23 mouse cellular contexts compared by ENCODE assay signal in the genomic region with DNA sequence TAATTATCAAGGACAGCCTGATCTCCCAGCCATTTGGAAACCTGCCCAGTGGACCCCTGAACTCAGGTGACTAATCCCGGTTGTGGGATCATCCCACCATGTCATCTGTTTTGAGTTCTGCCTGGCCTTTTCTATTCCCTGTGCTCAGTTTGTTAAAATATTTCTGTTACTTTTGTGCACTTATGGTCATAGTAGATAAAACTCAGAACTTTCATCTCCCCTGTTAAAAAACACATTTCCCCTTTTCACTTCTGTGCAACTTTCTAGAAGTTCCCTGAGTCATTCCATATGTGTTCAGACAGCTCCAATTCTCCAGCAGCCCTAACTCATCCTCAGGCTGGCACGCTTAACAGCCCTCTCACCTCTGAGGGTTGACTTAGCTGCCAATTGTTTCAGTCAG.
DNase-seq lines count a peak whose midpoint lies in the region; ATAC-seq and TF ChIP-seq lines count a peak whose summit lies in the region.
"Had no signal": no experiment of that assay in that cellular context is flagged by ENCODE, and none has a peak within 500 bp of the region (broad histone marks: within the 10 kb centered on the region; RNA-seq: fewer than 3 reads in every experiment).

No protein-coding gene starts in this region.

- H3K9me3 ChIP-seq in lung, embryonic 14.5 days (ENCODE audit: low read depth, low read length): no peaks in the 10 kb centered on the region
- H3K9me3 ChIP-seq in hindbrain, postnatal 0 days (ENCODE audit: low read length): no peaks in the 10 kb centered on the region
- H3K9me3 ChIP-seq: embryonic facial prominence, embryonic 10.5 days; embryonic facial prominence, embryonic 12.5 days; forebrain, embryonic 13.5 days; forebrain, embryonic 15.5 days; G1E had no signal

- no peak overlapping the region for H3K27ac ChIP-seq in lung, embryonic 14.5 days (ENCODE audit: low read depth)
- no peak overlapping the region for H3K27ac ChIP-seq in hindbrain, postnatal 0 days
- H3K27ac ChIP-seq: embryonic facial prominence, embryonic 10.5 days; embryonic facial prominence, embryonic 12.5 days; forebrain, embryonic 13.5 days; forebrain, embryonic 15.5 days had no signal

- H3K4me1 ChIP-seq in lung, embryonic 14.5 days (ENCODE audit: insufficient read depth): no peaks in the 10 kb centered on the region
- H3K4me1 ChIP-seq in hindbrain, postnatal 0 days (ENCODE audit: insufficient read depth, low read length): no peaks in the 10 kb centered on the region
- H3K4me1 ChIP-seq: embryonic facial prominence, embryonic 10.5 days; embryonic facial prominence, embryonic 12.5 days; forebrain, embryonic 13.5 days; forebrain, embryonic 15.5 days had no signal

- TF ChIP-seq CTCF in lung, embryonic 14.5 days (IDR thresholded peaks at IDR 0.05; ENCODE audit: low read depth): no peak
- TF ChIP-seq CTCF in hindbrain, postnatal 0 days (IDR thresholded peaks at IDR 0.05; ENCODE audit: low read depth): no peak

- no peak overlapping the region for H3K4me2 ChIP-seq in lung, embryonic 14.5 days
- H3K4me2 ChIP-seq in hindbrain, postnatal 0 days (ENCODE audit: low read depth, low read length): no peak overlapping the region
- H3K4me2 ChIP-seq: embryonic facial prominence, embryonic 12.5 days; forebrain, embryonic 13.5 days; forebrain, embryonic 15.5 days had no signal

- peak; percentile 21 to 26 for DNase-seq in cerebellum, postnatal 10 days
- no peak for DNase-seq in cerebellum, adult 9-11 months
- peak; percentile 8 for DNase-seq in lung, embryonic 14.5 days
- no peak for DNase-seq in lung, adult 18-20 months
- DNase-seq in hindbrain, postnatal 0 days (ENCODE audit: low spot score): no peak
- DNase-seq: adrenal gland, adult 8-10 months; adrenal gland, postnatal 14 days; adrenal gland, postnatal 36 days; B cell, adult 2 months; cerebellum, adult 11-12 months; cerebellum, adult 2 months; cerebellum, adult 9-10 months; cerebellum, postnatal 25 days; forebrain, postnatal 0 days had no signal

- 63% methylated on average over 2 of the region's 2 CpGs for WGBS in lung, embryonic 14.5 days
- 55% methylated on average over 2 of the region's 2 CpGs for WGBS in hindbrain, postnatal 0 days

- H3K9ac ChIP-seq in lung, embryonic 14.5 days: no peak overlapping the region
- no peak overlapping the region for H3K9ac ChIP-seq in hindbrain, postnatal 0 days (replicated peaks; ENCODE audit: low read length)
- H3K9ac ChIP-seq: embryonic facial prominence, embryonic 12.5 days; forebrain, embryonic 13.5 days; forebrain, embryonic 15.5 days; forebrain, postnatal 0 days had no signal

- H3K4me3 ChIP-seq in lung, embryonic 14.5 days (ENCODE audit: low read depth, low read length): no peak overlapping the region
- no peak overlapping the region for H3K4me3 ChIP-seq in hindbrain, postnatal 0 days (ENCODE audit: low read length)
- H3K4me3 ChIP-seq: embryonic facial prominence, embryonic 10.5 days; embryonic facial prominence, embryonic 12.5 days; forebrain, embryonic 13.5 days; forebrain, embryonic 15.5 days had no signal

- no peaks in the 10 kb centered on the region for H3K27me3 ChIP-seq in lung, embryonic 14.5 days (ENCODE audit: insufficient read depth, low read length)
- no peaks in the 10 kb centered on the region for H3K27me3 ChIP-seq in hindbrain, postnatal 0 days (ENCODE audit: insufficient read depth, low read length)
- H3K27me3 ChIP-seq: CH12.LX; embryonic facial prominence, embryonic 12.5 days; forebrain, embryonic 13.5 days; forebrain, embryonic 15.5 days; Patski had no signal

- H3K36me3 ChIP-seq in lung, embryonic 14.5 days (ENCODE audit: insufficient read depth): no peaks in the 10 kb centered on the region
- no peaks in the 10 kb centered on the region for H3K36me3 ChIP-seq in hindbrain, postnatal 0 days (ENCODE audit: insufficient read depth, low read length)
- H3K36me3 ChIP-seq: embryonic facial prominence, embryonic 10.5 days; embryonic facial prominence, embryonic 12.5 days; forebrain, embryonic 15.5 days; G1E had no signal

- ATAC-seq in lung, embryonic 14.5 days (ENCODE audit: insufficient read depth): no peak
- ATAC-seq in hindbrain, postnatal 0 days: no peak
- ATAC-seq: activated CD4-positive, CD25-positive, alpha-beta regulatory T cell, adult 4 months; CD4-positive, CD25-positive, alpha-beta regulatory T cell, adult 4 months; forebrain, embryonic 13.5 days; forebrain, embryonic 15.5 days; forebrain, postnatal 0 days; Patski had no signal

Comparison
In these comparisons a context has a peak if more than half of its experiments do, and no peak if none do; other contexts are left out.
1. DNase-seq: peak in cerebellum, postnatal 10 days (2 of 2) and lung, embryonic 14.5 days (single experiment); none in cerebellum, adult 9-11 months (single experiment), lung, adult 18-20 months (0 of 2) and hindbrain, postnatal 0 days (single experiment).